In the genomic region with DNA sequence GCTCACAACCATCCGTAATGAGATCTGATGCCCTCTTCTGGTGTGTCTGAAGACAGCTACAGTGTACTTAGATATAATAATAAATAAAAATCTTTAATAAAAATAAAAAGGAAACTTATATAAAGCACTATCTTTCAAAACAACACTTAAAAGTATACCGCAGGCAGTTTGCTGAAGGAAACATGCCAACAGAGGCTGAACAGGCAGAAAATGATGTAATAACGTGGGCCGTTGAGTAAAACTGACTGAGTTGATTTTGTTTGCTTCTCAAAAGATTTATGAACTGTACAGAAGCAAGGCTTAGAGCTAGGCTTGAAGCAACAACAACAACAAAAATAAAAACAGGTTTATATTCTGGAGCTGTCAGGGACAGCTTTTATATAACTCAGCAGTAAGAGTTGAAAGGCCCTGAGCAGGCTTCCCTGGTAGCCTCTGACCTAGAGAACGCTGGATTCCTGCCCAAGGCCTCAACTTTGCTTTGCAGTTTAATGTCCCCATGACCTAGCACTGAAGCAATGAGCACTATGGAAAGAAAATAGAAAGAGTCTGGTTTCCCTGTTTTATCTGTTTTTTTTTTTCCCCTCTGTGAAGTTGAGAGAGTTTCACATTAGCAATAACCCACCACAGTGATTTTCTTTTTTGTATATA, we compare ENCODE assay signal across 22 mouse cellular contexts. TPM values are rescaled to one million over a fixed set of nuclear protein-coding genes. Genes with fewer than 3 reads are reported as not detected.
DNase-seq lines count a peak whose midpoint lies in the region; ATAC-seq lines count a peak whose summit lies in the region.
"Had no signal": no experiment of that assay in that cellular context is flagged by ENCODE, and none has a peak within 500 bp of the region (broad histone marks: within the 10 kb centered on the region; RNA-seq: fewer than 3 reads in every experiment).

No protein-coding gene starts in this region.

- H3K4me3 ChIP-seq in midbrain, embryonic 15.5 days: no peak overlapping the region
- H3K4me3 ChIP-seq: forebrain, embryonic 13.5 days; heart, embryonic 13.5 days; liver, embryonic 13.5 days had no signal

- H3K27me3 ChIP-seq in midbrain, embryonic 15.5 days (replicated peaks): no peaks in the 10 kb centered on the region
- H3K27me3 ChIP-seq: forebrain, embryonic 13.5 days; heart, embryonic 13.5 days; liver, embryonic 13.5 days had no signal

- ATAC-seq in midbrain, embryonic 15.5 days (replicated peaks): no peak
- ATAC-seq: forebrain, embryonic 13.5 days; hindbrain, embryonic 16.5 days had no signal

- H3K36me3 ChIP-seq in midbrain, embryonic 15.5 days (replicated peaks): no peaks in the 10 kb centered on the region
- H3K36me3 ChIP-seq: heart, embryonic 13.5 days; liver, embryonic 13.5 days had no signal

- H3K9me3 ChIP-seq in midbrain, embryonic 15.5 days: no peaks in the 10 kb centered on the region
- H3K9me3 ChIP-seq: forebrain, embryonic 13.5 days; heart, embryonic 13.5 days; liver, embryonic 13.5 days had no signal

- H3K27ac ChIP-seq in midbrain, embryonic 15.5 days: no peak overlapping the region
- H3K27ac ChIP-seq: forebrain, embryonic 13.5 days; heart, embryonic 13.5 days; liver, embryonic 13.5 days had no signal

- peaks cover 17% of the 10 kb centered on the region for H3K4me1 ChIP-seq in midbrain, embryonic 15.5 days

- WGBS in midbrain, embryonic 15.5 days: 93% methylated on average over 5 of the region's 5 CpGs

- no peak overlapping the region for H3K9ac ChIP-seq in midbrain, embryonic 15.5 days
- H3K9ac ChIP-seq: forebrain, embryonic 13.5 days; heart, embryonic 13.5 days; liver, embryonic 13.5 days had no signal

- H3K4me2 ChIP-seq in midbrain, embryonic 15.5 days: no peak overlapping the region
- H3K4me2 ChIP-seq: forebrain, embryonic 13.5 days; heart, embryonic 13.5 days; liver, embryonic 13.5 days had no signal

- peak; percentile 81 for DNase-seq in heart, adult 11 months
- DNase-seq in heart, postnatal 4 days: no peak
- peak; percentile 66 for DNase-seq in ovary, postnatal 36 days (ENCODE audit: low spot score)
- DNase-seq in ovary, postnatal 14 days (ENCODE audit: low spot score): no peak
- DNase-seq in kidney, adult 8-10 months: peak; percentile 80 to 84
- DNase-seq in frontal cortex, postnatal 25 days (ENCODE audit: low spot score in 2 of 2): no peak
- DNase-seq in urinary bladder, postnatal 25 days (ENCODE audit: low spot score): no peak
- DNase-seq: cerebellum, adult 11-12 months; cerebellum, postnatal 25 days; heart, postnatal 36 days; layer of hippocampus, postnatal 36 days; liver, embryonic 13.5 days; lung, postnatal 14 days had no signal

RNA-seq across cellular contexts. Expression of gene Hacl1, which starts 3.2 kb away (rescaled TPM):
- total RNA-seq in heart, postnatal 4 days (2021): 10 to 100 TPM; 10.9 to 14.0 TPM
- 6.2 and 8.4 TPM in 2 replicates for polyA plus RNA-seq in midbrain, embryonic 15.5 days (2015; fragmentation: Nextera tagmentation; extraction: Ambion mirVana)

RNA-seq across cellular contexts. Expression of gene Btd, which starts 3.5 kb away (rescaled TPM):
- 10 to 100 TPM; 13.0 to 14.7 TPM for total RNA-seq in heart, postnatal 4 days (2021)
- 13.8 and 16.2 TPM in 2 replicates for polyA plus RNA-seq in midbrain, embryonic 15.5 days (2015; fragmentation: Nextera tagmentation; extraction: Ambion mirVana)

RNA-seq across cellular contexts. Expression of gene Gm49387, which starts 3.6 kb away (rescaled TPM):
- 1 to 10 TPM in 1 of 2 experiments, not detected in 1; 2.8 TPM for total RNA-seq in heart, postnatal 4 days (2021)
- 0.63 and 1.2 TPM in 2 replicates for polyA plus RNA-seq in midbrain, embryonic 15.5 days (2015; fragmentation: Nextera tagmentation; extraction: Ambion mirVana)
- total RNA-seq: gastrocnemius, adult 18-20 months; layer of hippocampus, postnatal 36 days; megakaryocyte-erythroid progenitor cell, adult 5-6 weeks had no signal
- polyA plus RNA-seq: brain, embryonic 14.5 days; forebrain, embryonic 13.5 days; gonadal fat pad, adult 2 months; heart, embryonic 13.5 days; neural tube, embryonic 11.5 days had no signal

RNA-seq across cellular contexts. Expression of gene Colq, which starts 53.2 kb away (rescaled TPM):
- total RNA-seq in heart, postnatal 4 days (2021): 10 to 100 TPM; 10.1 to 12.7 TPM
- polyA plus RNA-seq in midbrain, embryonic 15.5 days (2015; fragmentation: Nextera tagmentation; extraction: Ambion mirVana): not detected in 2 replicates
- polyA plus RNA-seq: forebrain, embryonic 13.5 days had no signal

Comparison
In these comparisons a context has a peak if more than half of its experiments do, and no peak if none do; other contexts are left out.
1. DNase-seq: peak in heart, adult 11 months (single experiment), ovary, postnatal 36 days (single experiment) and kidney, adult 8-10 months (2 of 2); none in heart, postnatal 4 days (single experiment), ovary, postnatal 14 days (single experiment), frontal cortex, postnatal 25 days (0 of 2) and urinary bladder, postnatal 25 days (single experiment).